Mouse (Mus musculus) megakaryocyte, embryonic 14.5 days (primary cell): ENCODE data around the gene Neurl1b. TPM values are rescaled to one million over a fixed set of nuclear protein-coding genes. Genes with fewer than 3 reads are reported as not detected.

ENCODE experiments used
- H3K27me3 ChIP-seq: replicated peaks from 2 replicates; pipeline ENCODE3; 2012; ENCODE audit warnings: inconsistent platforms
- H3K36me3 ChIP-seq: replicated peaks from 2 replicates; pipeline ENCODE3; 2012; ENCODE audit warnings: low read length, inconsistent platforms, mixed read lengths
- H3K4me1 ChIP-seq: 2 replicates; pipeline ENCODE4 v1.6.1; 2012; ENCODE audit warnings: inconsistent platforms
- H3K4me3 ChIP-seq: replicated peaks from 2 replicates; pipeline ENCODE3; 2012; ENCODE audit warnings: moderate library complexity, mild to moderate bottlenecking, inconsistent platforms
- H3K9me3 ChIP-seq: 2 replicates; pipeline ENCODE4 v1.6.1; 2012; ENCODE audit warnings: inconsistent platforms
- FLI1 ChIP-seq: IDR thresholded peaks from 2 replicates; pipeline ENCODE4 v1.6.1; 2012; ENCODE audit warnings: low read length, inconsistent platforms, mixed read lengths
- GATA1 ChIP-seq: IDR thresholded peaks from 3 replicates; pipeline ENCODE4 v1.6.1; 2012; ENCODE audit warnings: mixed read lengths, low read length, inconsistent platforms, borderline replicate concordance
- polyA plus RNA-seq: library from polyadenylated mRNA; stranded (reverse); fragments of >175 nt; gene quantifications from 2 replicates; pipeline ENCODE4 v1.2.3, GENCODE M21; 2012; ENCODE audit warnings: low replicate concordance; ENCODE audit not compliant: insufficient read depth

Neurl1b gene
- polyA plus RNA-seq, 1 experiment: 0.16 TPM

DNA sequence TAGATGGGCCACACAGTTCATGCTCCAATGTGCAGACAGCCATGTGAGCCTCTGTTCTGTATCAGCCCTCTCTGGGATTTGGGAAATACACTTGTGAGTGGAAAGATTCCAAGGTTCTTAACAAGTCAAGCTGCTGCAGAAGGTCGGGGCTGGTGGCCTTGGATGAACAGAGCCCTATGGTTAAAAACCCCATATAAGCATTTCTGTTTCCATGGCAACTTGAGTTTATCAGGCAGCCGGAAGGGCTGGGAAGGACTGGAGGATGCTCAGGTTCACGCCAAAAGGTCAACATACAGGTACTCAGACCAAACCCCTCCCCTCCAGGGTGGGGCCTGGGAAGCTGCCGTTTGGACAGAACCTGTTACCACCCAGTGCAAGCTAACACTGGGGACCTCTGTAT is 49.4 kb downstream of the Neurl1b start:
- peaks cover 28% of the 10 kb centered on the region for H3K4me1 ChIP-seq
- no peaks in the 10 kb centered on the region for H3K9me3 ChIP-seq
- TF ChIP-seq GATA1 (no peak), FLI1 (no peak)

DNA sequence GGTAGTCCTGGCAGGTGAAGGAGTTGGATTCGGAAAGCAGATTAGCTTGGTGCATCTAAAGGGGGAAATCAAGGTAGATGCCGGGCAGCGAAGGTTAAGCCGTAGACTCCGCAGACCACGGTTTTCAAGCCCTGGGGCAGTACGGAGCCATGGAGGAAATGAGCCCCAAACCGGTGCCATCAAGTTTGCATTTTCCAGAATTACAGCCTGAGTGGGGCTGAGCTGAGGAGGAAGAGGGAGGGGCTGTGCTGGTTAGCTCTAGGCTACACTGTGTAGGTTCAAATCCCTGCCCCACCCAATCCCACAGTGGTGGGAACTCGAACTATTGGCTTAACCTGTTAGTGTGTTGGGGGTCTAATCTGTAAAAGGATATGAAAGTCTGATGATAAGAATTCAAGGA is 49.9 kb downstream of the Neurl1b start:
- no peaks in the 10 kb centered on the region for H3K36me3 ChIP-seq
- peaks cover 70% of the 10 kb centered on the region for H3K27me3 ChIP-seq
- TF ChIP-seq FLI1 (no peak), GATA1 (no peak)
- peaks cover 28% of the 10 kb centered on the region for H3K4me1 ChIP-seq
- H3K9me3 ChIP-seq: no peaks in the 10 kb centered on the region
- H3K4me3 ChIP-seq: no peak overlapping the region

More for the DNA sequence above, 49.4 kb downstream of the Neurl1b start:
- Histone ChIP-seq H3K27me3 (peaks cover 70% of the 10 kb centered on the region), H3K4me3 (no peak overlapping the region), H3K36me3 (no peaks in the 10 kb centered on the region)

DNA sequence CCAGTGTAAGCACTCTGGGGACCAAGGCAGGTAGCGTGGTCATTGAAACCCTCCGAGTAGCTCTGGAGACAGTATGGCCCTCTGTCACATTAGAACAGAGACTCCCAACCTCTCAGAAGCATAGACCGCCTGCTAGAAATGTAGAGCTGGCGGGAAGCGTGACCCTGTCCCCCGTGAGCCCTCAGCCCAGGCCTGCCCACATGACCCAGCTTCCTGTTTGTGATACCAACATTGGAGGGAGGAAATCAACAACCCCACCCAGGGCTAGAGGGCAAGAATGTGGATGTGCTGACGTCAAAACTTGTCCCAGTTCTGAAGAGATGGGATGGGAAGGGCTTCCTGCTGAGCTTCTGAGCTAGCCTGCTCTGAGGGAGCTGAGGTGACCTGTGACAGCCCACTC is 50.3 kb downstream of the Neurl1b start:
- peaks cover 72% of the 10 kb centered on the region for H3K27me3 ChIP-seq
- H3K4me3 ChIP-seq: no peak overlapping the region
- H3K4me1 ChIP-seq: peaks cover 28% of the 10 kb centered on the region
- H3K36me3 ChIP-seq: no peaks in the 10 kb centered on the region
- TF ChIP-seq FLI1: no peak
- TF ChIP-seq GATA1: no peak
- no peaks in the 10 kb centered on the region for H3K9me3 ChIP-seq

DNA sequence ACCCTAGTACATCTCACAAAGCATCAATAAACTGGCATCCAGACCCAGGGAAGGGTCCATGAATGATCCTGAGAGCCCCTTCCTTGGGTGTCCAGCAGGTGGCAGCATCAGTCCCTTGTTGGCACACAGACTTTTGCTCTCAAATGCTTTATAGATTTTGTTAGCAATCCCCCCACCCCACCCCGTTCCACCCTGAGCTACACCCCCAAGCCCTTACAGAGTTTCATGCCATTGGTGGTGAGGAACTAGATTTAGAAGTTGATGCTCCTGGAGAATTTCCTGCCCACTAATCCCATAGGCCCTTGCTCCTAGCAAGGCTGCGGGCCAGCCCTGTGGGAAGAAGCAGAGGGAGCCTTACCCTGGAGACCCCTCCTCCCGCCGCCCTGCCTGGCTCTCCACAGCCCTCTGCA is 52.1 kb downstream of the Neurl1b start:
- H3K4me1 ChIP-seq: peaks cover 28% of the 10 kb centered on the region
- H3K9me3 ChIP-seq: no peaks in the 10 kb centered on the region
- peaks cover 73% of the 10 kb centered on the region for H3K27me3 ChIP-seq
- no peak overlapping the region for H3K4me3 ChIP-seq
- TF ChIP-seq FLI1 (no peak), GATA1 (no peak)
- H3K36me3 ChIP-seq: no peaks in the 10 kb centered on the region

DNA sequence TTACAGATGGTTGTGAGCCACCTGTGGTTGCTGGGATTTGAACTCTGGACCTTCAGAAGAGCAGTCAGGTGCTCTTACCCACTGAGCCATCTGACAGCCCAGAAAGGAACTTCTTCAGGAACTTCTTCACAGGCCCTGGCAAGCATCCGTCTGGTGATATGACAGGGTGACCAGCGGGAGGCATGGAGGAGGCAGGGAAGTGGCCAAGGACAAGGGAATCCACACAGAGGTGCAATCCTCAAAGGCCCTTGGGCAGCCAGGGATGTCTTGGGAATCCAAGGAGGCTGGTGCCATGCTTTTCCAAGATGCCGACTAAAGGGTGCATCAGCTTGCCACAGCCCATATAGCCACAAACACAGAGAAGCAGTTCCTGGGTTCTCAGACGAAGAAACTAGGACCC is 53.0 kb downstream of the Neurl1b start:
- no peak overlapping the region for H3K4me3 ChIP-seq
- no peaks in the 10 kb centered on the region for H3K36me3 ChIP-seq
- no peaks in the 10 kb centered on the region for H3K9me3 ChIP-seq
- TF ChIP-seq GATA1: no peak
- TF ChIP-seq FLI1: no peak
- H3K4me1 ChIP-seq: peaks cover 26% of the 10 kb centered on the region
- H3K27me3 ChIP-seq: peaks cover 70% of the 10 kb centered on the region

DNA sequence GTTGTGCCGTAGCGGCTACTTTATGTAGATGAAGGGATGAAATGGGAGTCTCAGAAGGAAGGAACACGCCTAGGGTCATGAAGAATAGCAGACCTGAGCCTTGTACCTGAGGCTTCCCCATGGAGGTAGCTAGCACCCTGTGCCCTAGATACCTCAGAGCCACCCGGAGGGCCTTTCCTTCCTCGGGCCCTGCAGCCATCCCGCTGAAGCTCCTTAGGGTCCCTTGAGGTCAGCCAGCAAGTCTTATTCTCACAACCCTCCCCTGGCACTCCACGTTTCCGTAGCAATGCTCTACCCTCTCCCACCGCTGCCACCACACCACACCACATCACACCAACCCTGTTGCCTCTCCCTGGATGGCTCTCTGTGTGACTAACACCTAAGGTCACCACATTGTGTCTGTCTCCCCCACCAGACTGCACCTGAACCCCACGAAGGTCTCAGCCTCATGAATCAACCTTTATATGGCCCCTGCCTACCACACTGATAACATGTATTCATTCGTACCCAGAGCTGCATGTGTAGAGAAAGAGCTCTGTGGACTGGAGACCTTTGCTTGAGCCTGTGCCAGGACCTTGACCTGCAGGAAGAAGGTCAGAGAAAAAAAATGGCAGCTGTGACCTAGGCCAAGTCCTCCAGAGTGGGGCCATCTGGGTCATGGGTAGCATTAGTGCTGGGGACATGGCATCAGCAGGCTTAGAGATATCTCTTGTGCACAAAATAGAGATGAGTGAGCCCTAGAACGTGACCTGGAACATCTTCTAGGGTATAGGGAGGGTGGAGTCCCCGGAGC is 53.7 kb downstream of the Neurl1b start:
- peaks cover 22% of the 10 kb centered on the region for H3K4me1 ChIP-seq

DNA sequence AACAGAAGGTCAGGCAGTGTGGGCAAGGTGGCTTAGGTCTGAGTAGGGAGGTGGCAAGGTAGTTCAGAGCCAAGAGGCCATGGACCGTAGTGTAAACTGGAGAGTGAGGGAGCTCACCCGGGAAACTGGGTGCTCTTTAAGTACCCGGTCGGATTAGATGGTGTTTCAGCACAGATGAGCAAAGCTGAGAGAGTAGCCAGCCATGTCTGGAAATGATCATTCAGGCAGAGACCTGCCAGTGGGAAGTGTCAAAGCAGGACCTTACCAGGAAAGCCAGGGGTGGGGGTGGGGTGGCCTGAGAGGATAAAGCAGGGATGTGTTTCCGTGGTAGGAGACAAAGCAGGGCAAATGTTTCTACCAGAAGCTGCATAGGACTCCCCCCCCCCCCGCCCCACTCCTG is 62.2 kb downstream of the Neurl1b start:
- peaks cover 57% of the 10 kb centered on the region for H3K27me3 ChIP-seq
- H3K36me3 ChIP-seq: no peaks in the 10 kb centered on the region
- H3K9me3 ChIP-seq: peaks cover 5% of the 10 kb centered on the region; the same call in 1 of the 2 replicates
- H3K4me3 ChIP-seq: no peak overlapping the region
- H3K4me1 ChIP-seq: peaks cover 10% of the 10 kb centered on the region
- TF ChIP-seq FLI1 (no peak), GATA1 (no peak)

More for the DNA sequence above, 53.7 kb downstream of the Neurl1b start:
- Histone ChIP-seq H3K27me3 (peaks cover 66% of the 10 kb centered on the region), H3K36me3 (no peaks in the 10 kb centered on the region), H3K9me3 (no peaks in the 10 kb centered on the region), H3K4me3 (no peak overlapping the region)
- TF ChIP-seq FLI1: no peak
- no peak for TF ChIP-seq GATA1

DNA sequence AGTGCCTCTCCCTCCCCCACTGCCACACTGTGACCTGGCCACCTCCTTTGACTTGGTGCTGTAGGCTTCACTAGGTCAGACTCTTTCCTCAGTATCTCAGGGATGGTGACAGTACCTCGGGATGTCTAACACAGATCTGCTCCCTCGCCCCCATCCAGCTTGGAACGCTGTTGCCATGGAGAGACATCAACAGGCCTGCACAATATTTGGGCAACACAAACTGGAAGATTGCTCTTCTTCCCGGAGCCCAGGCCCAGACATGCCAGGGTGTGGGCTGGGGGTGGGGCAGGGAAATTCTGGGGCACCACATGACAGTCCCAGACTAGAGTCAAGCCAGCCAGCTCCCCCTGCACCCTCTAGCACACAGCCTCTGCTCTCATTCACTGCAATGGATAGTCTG is 64.0 kb downstream of the Neurl1b start:
- H3K4me3 ChIP-seq: no peak overlapping the region
- H3K9me3 ChIP-seq: peaks cover 5% of the 10 kb centered on the region; the same call in 1 of the 2 replicates
- H3K4me1 ChIP-seq: peaks cover 10% of the 10 kb centered on the region
- peaks cover 62% of the 10 kb centered on the region for H3K27me3 ChIP-seq
- no peak for TF ChIP-seq FLI1
- no peak for TF ChIP-seq GATA1
- H3K36me3 ChIP-seq: no peaks in the 10 kb centered on the region

DNA sequence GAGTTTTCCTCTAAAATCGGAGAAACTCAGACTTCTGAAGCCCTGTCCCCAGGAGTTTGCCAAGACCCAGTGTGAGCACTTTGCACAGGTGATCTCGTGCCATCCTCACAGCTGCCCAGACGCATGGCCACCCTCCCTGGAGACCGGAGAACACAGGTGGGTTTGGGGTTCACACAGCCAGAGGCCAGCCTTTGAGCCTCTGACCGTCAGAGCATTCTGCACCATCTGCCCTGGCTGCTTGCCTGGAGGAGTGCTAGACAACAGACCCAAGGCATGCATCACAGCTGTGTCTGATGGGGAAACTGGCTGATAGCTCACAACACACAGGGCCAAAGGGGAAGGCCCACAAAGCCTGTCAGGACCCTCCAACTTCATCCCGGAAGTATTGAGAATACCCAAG is 65.0 kb downstream of the Neurl1b start:
- TF ChIP-seq GATA1 (no peak), FLI1 (no peak)
- Histone ChIP-seq H3K36me3 (no peaks in the 10 kb centered on the region), H3K4me1 (peaks cover 10% of the 10 kb centered on the region), H3K9me3 (peaks cover 5% of the 10 kb centered on the region; the same call in 1 of the 2 replicates), H3K4me3 (no peak overlapping the region), H3K27me3 (peaks cover 60% of the 10 kb centered on the region)

DNA sequence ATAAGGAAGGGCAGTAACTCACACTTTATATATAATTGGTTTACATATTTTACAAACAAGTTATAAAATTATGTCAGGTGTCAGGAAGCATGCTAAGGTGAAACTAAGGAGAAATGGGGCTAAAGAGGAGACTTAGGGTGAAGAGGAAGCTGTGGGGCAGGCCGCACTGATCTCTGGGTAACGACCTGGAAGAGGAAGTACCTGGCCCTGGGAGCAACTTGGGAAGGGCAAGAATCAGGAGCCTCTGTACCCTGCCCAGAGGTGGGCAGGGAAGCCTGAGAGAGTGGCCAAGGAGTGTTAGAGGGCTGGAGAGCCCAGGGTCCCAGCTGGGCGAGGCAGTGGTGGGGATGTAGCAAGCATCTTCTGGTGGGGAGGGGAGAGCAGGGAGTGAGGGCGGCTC is 66.3 kb downstream of the Neurl1b start:
- Histone ChIP-seq H3K36me3 (no peaks in the 10 kb centered on the region), H3K4me1 (peaks cover 10% of the 10 kb centered on the region), H3K4me3 (no peak overlapping the region), H3K27me3 (peaks cover 59% of the 10 kb centered on the region), H3K9me3 (peaks cover 5% of the 10 kb centered on the region; the same call in 1 of the 2 replicates)
- TF ChIP-seq GATA1 (no peak), FLI1 (no peak)
